Mouse (Mus musculus) embryonic facial prominence, embryonic 14.5 days (tissue): Measurements from ENCODE around the gene Sstr3. TPM values are rescaled to one million over a fixed set of nuclear protein-coding genes. Genes with fewer than 3 reads are reported as not detected.

Experiments used
- ATAC-seq: fragments of 200-750 bp; cut with Nextera tagmentation; 2 replicates; pipeline ENCODE4 v1.8.0; 2017; ENCODE audit warnings: low read depth, moderate number of reproducible peaks, moderate TSS enrichment
- DNase-seq: peaks from one replicate; pipeline ENCODE4 v3.0.0-alpha.2; 2015; ENCODE audit warnings: low spot score
- H3K27ac ChIP-seq: fragments of 300-500 bp; sonication (generic); replicated peaks from 2 replicates; pipeline ENCODE4 v1.5.1; 2014; ENCODE audit warnings: low read depth, mild to moderate bottlenecking, low read length, moderate library complexity
- H3K27me3 ChIP-seq: fragments of 300-500 bp; sonication (generic); replicated peaks from 2 replicates; pipeline ENCODE4 v1.6.1; 2014; ENCODE audit warnings: low read length; ENCODE audit not compliant: control insufficient read depth, insufficient read depth
- H3K36me3 ChIP-seq: fragments of 300-500 bp; sonication (generic); 2 replicates; pipeline ENCODE4 v1.6.1; 2014; ENCODE audit warnings: low read length, mixed read lengths; ENCODE audit not compliant: control insufficient read depth, insufficient read depth
- H3K4me1 ChIP-seq: fragments of 300-500 bp; sonication (generic); 2 replicates; pipeline ENCODE4 v1.6.1; 2014; ENCODE audit warnings: antibody characterized with exemption, low read length; ENCODE audit not compliant: control insufficient read depth, insufficient read depth
- H3K4me2 ChIP-seq: fragments of 300-500 bp; sonication (generic); 2 replicates; pipeline ENCODE4 v1.6.1; 2014; ENCODE audit warnings: low read depth, mild to moderate bottlenecking, low read length, moderate library complexity, mixed read lengths
- H3K4me3 ChIP-seq: fragments of 300-500 bp; sonication (generic); 2 replicates; pipeline ENCODE4 v1.5.1; 2014; ENCODE audit warnings: low read depth, mild to moderate bottlenecking, low read length
- H3K9ac ChIP-seq: fragments of 300-500 bp; sonication (generic); 2 replicates; pipeline ENCODE4 v1.6.1; 2014; ENCODE audit warnings: low read depth, mild to moderate bottlenecking, low read length, moderate library complexity, mixed read lengths
- H3K9me3 ChIP-seq: fragments of 300-500 bp; sonication (generic); 2 replicates; pipeline ENCODE4 v1.6.1; 2016; ENCODE audit warnings: low read length; ENCODE audit not compliant: control insufficient read depth
- WGBS: fragments of 180-500 bp; shearing (Covaris S2); extraction: QIAGEN DNeasy Blood & Tissue Kit; methylation state at CpG from one replicate; pipeline ENCODE4 v1.1.7; 2014; 5-methylcytosine and 5-hydroxymethylcytosine counted together
- polyA plus RNA-seq: library from polyadenylated mRNA; unstranded; fragments of >200 nt; fragmentation: Nextera tagmentation; extraction: Ambion mirVana; gene quantifications from 2 replicates; pipeline ENCODE4 v1.2.1, GENCODE M21; 2014

Sstr3 gene
- polyA plus RNA-seq, 1 experiment from 2014 or later: 0.14 TPM

- DNase-seq (peak; percentile 43), ATAC-seq (no peak; the same call in 1 of the 2 replicates)
- 53% methylated on average over 7 of the region's 7 CpGs for WGBS
- no peak overlapping the region for H3K9ac ChIP-seq
- peaks cover 5% of the 10 kb centered on the region for H3K4me1 ChIP-seq
- no peaks in the 10 kb centered on the region for H3K36me3 ChIP-seq
- peaks cover 6% of the 10 kb centered on the region; the same call in 1 of the 2 replicates for H3K9me3 ChIP-seq
- H3K4me3 ChIP-seq: no peak overlapping the region
- H3K4me2 ChIP-seq: no peak overlapping the region
- no peaks in the 10 kb centered on the region for H3K27me3 ChIP-seq
- H3K27ac ChIP-seq: no peak overlapping the region
These were observed 36.0 kb downstream of the Sstr3 start for GRCm38 (mm10) chr15:78508443-78508842.

GRCm38 (mm10) chr15:78505541-78505940 is 38.9 kb downstream of the Sstr3 start:
- no peaks in the 10 kb centered on the region for H3K36me3 ChIP-seq
- no peak overlapping the region for H3K4me2 ChIP-seq
- H3K9me3 ChIP-seq: peaks cover 6% of the 10 kb centered on the region; the same call in 1 of the 2 replicates
- 75% methylated on average over 3 of the region's 3 CpGs for WGBS
- ATAC-seq: no peak
- H3K27ac ChIP-seq: no peak overlapping the region
- peaks cover 5% of the 10 kb centered on the region for H3K4me1 ChIP-seq
- no peak for DNase-seq
- no peaks in the 10 kb centered on the region for H3K27me3 ChIP-seq
- H3K9ac ChIP-seq: no peak overlapping the region
- H3K4me3 ChIP-seq: no peak overlapping the region

GRCm38 (mm10) chr15:78504816-78505215 is 39.7 kb downstream of the Sstr3 start:
- H3K4me2 ChIP-seq: no peak overlapping the region
- DNase-seq (no peak), ATAC-seq (no peak)
- H3K9me3 ChIP-seq: peaks cover 6% of the 10 kb centered on the region; the same call in 1 of the 2 replicates
- H3K9ac ChIP-seq: no peak overlapping the region
- WGBS: 88% methylated on average over 5 of the region's 5 CpGs
- peaks cover 2% of the 10 kb centered on the region; the same call in 1 of the 2 replicates for H3K4me1 ChIP-seq
- no peak overlapping the region for H3K27ac ChIP-seq
- H3K4me3 ChIP-seq: no peak overlapping the region
- no peaks in the 10 kb centered on the region for H3K36me3 ChIP-seq
- H3K27me3 ChIP-seq: no peaks in the 10 kb centered on the region

- 84% methylated on average over 1 of the region's 1 CpGs for WGBS
- no peak for ATAC-seq
- Histone ChIP-seq H3K4me1 (no peaks in the 10 kb centered on the region), H3K27me3 (no peaks in the 10 kb centered on the region), H3K4me3 (no peak overlapping the region), H3K27ac (no peak overlapping the region), H3K9me3 (peaks cover 6% of the 10 kb centered on the region; the same call in 1 of the 2 replicates), H3K9ac (no peak overlapping the region), H3K4me2 (no peak overlapping the region), H3K36me3 (no peaks in the 10 kb centered on the region)
- no peak for DNase-seq
These were observed 40.5 kb downstream of the Sstr3 start for GRCm38 (mm10) chr15:78504013-78504412.

- no peak for ATAC-seq
These were observed 41.9 kb downstream of the Sstr3 start for GRCm38 (mm10) chr15:78502437-78503132.

GRCm38 (mm10) chr15:78494968-78495406 is 49.5 kb downstream of the Sstr3 start, which contains the start of gene Il2rb:
Gene Il2rb, minus strand, starts transcription at chr15:78495271.
- Histone ChIP-seq H3K27ac (no peak within 1 kb of the TSS), H3K9ac (no peak within 1 kb of the TSS), H3K9me3 (no peaks in the 10 kb centered on the region), H3K27me3 (no peaks in the 10 kb centered on the region), H3K4me3 (no peak within 1 kb of the TSS), H3K4me2 (no peak within 1 kb of the TSS), H3K36me3 (no peaks in the 10 kb centered on the region), H3K4me1 (no peaks in the 10 kb centered on the region)
- no peak for DNase-seq
- 93% methylated on average over 9 of the region's 11 CpGs for WGBS
- ATAC-seq: no peak

More at GRCm38 (mm10) chr15:78502437-78503132, 41.9 kb downstream of the Sstr3 start:
- peaks cover 6% of the 10 kb centered on the region; the same call in 1 of the 2 replicates for H3K9me3 ChIP-seq
- no peaks in the 10 kb centered on the region for H3K27me3 ChIP-seq
- no peak overlapping the region for H3K4me3 ChIP-seq
- no peak overlapping the region for H3K27ac ChIP-seq
- no peak overlapping the region for H3K9ac ChIP-seq
- no peak overlapping the region for H3K4me2 ChIP-seq
- H3K4me1 ChIP-seq: no peaks in the 10 kb centered on the region
- no peaks in the 10 kb centered on the region for H3K36me3 ChIP-seq
- WGBS: 71% methylated on average over 18 of the region's 18 CpGs
- DNase-seq: no peak

GRCm38 (mm10) chr15:78493401-78494010 is 51.0 kb downstream of the Sstr3 start:
- H3K4me3 ChIP-seq: no peak overlapping the region
- no peak overlapping the region for H3K27ac ChIP-seq
- no peaks in the 10 kb centered on the region for H3K36me3 ChIP-seq
- no peaks in the 10 kb centered on the region for H3K27me3 ChIP-seq
- WGBS: 64% methylated on average over 10 of the region's 10 CpGs
- no peaks in the 10 kb centered on the region for H3K9me3 ChIP-seq
- DNase-seq (no peak), ATAC-seq (no peak)
- no peak overlapping the region for H3K4me2 ChIP-seq
- H3K4me1 ChIP-seq: no peaks in the 10 kb centered on the region
- H3K9ac ChIP-seq: no peak overlapping the region

GRCm38 (mm10) chr15:78491301-78491700 is 53.2 kb downstream of the Sstr3 start:
- ATAC-seq (no peak), DNase-seq (no peak)
- Histone ChIP-seq H3K4me1 (no peaks in the 10 kb centered on the region), H3K9ac (no peak overlapping the region), H3K36me3 (no peaks in the 10 kb centered on the region), H3K27me3 (no peaks in the 10 kb centered on the region), H3K4me3 (no peak overlapping the region), H3K4me2 (no peak overlapping the region), H3K27ac (no peak overlapping the region), H3K9me3 (no peaks in the 10 kb centered on the region)
- 77% methylated on average over 3 of the region's 3 CpGs for WGBS
